Mouse (Mus musculus): ENCODE data around the gene Ckap2. TPM values are rescaled to one million over a fixed set of nuclear protein-coding genes. Genes with fewer than 3 reads are reported as not detected.

Gene Ckap2
- polyA plus RNA-seq, 1 experiment from 2014 or later, result 36.5 TPM

Other genes starting within 250 kb of the Ckap2 start
- not detected in 2 replicates for gene Defb35, start 247.5 kb downstream of the Ckap2 start, polyA plus RNA-seq (2015; fragmentation: Nextera tagmentation; extraction: Ambion mirVana)
- gene Defb13, start 239.1 kb downstream of the Ckap2 start, polyA plus RNA-seq (2015; fragmentation: Nextera tagmentation; extraction: Ambion mirVana), result not detected in 2 replicates
- gene Fam90a1a, start 227.1 kb downstream of the Ckap2 start, polyA plus RNA-seq (2015; fragmentation: Nextera tagmentation; extraction: Ambion mirVana), result not detected in 2 replicates
- gene Ccdc70, start 216.0 kb downstream of the Ckap2 start, polyA plus RNA-seq (2015; fragmentation: Nextera tagmentation; extraction: Ambion mirVana), result not detected in 2 replicates
- 0.27 and 0.29 TPM in 2 replicates for gene Atp7b, start 125.5 kb downstream of the Ckap2 start, polyA plus RNA-seq (2015; fragmentation: Nextera tagmentation; extraction: Ambion mirVana)
- 32.6 and 35.6 TPM in 2 replicates for gene Alg11, start 125.1 kb downstream of the Ckap2 start, polyA plus RNA-seq (2015; fragmentation: Nextera tagmentation; extraction: Ambion mirVana)
- gene Nek5, start 60.8 kb downstream of the Ckap2 start, polyA plus RNA-seq (2015; fragmentation: Nextera tagmentation; extraction: Ambion mirVana), result 0.07 and 0.19 TPM in 2 replicates
- gene Nek3, start 19.4 kb downstream of the Ckap2 start, polyA plus RNA-seq (2015; fragmentation: Nextera tagmentation; extraction: Ambion mirVana), result 3.3 and 4.1 TPM in 2 replicates
- 35.3 and 39.3 TPM in 2 replicates for gene Vps36, start 7.0 kb upstream of the Ckap2 start, polyA plus RNA-seq (2015; fragmentation: Nextera tagmentation; extraction: Ambion mirVana)
- 16.1 and 17.5 TPM in 2 replicates for gene Thsd1, start 41.5 kb upstream of the Ckap2 start, polyA plus RNA-seq (2015; fragmentation: Nextera tagmentation; extraction: Ambion mirVana)
- not detected in 2 replicates for gene Tpte, start 97.6 kb upstream of the Ckap2 start, polyA plus RNA-seq (2015; fragmentation: Nextera tagmentation; extraction: Ambion mirVana)
- gene Slc25a15, start 212.8 kb upstream of the Ckap2 start, polyA plus RNA-seq (2015; fragmentation: Nextera tagmentation; extraction: Ambion mirVana), result 18.3 and 19.4 TPM in 2 replicates
- 35.4 and 35.8 TPM in 2 replicates for gene Mrps31, start 225.5 kb upstream of the Ckap2 start, polyA plus RNA-seq (2015; fragmentation: Nextera tagmentation; extraction: Ambion mirVana)

All from limb, embryonic 15.5 days (tissue).